Mouse (Mus musculus) heart, adult 8-10 months (tissue): Measurements from ENCODE around the gene Tssk1. TPM values are rescaled to one million over a fixed set of nuclear protein-coding genes. Genes with fewer than 3 reads are reported as not detected.

Experiments
- DNase-seq: peaks from one replicate; pipeline ENCODE4 v3.0.0; 2022; ENCODE audit warnings: low spot score
- total RNA-seq, 4 experiments: library from RNA; stranded (reverse); gene quantifications; 2 replicates each; pipeline ENCODE4 v1.2.4; 2022

Gene Tssk1
- total RNA-seq, 4 experiments from 2014 or later, result 0.17 to 0.33 (median 0.22) TPM; not detected in 1

GRCm38 (mm10) chr16:17943466-17943865, 49.4 kb downstream of the Tssk1 start:
- no peak for DNase-seq

GRCm38 (mm10) chr16:17945081-17945831, 51.2 kb downstream of the Tssk1 start:
- DNase-seq, result no peak

Other genes starting within 250 kb of the Tssk1 start
- under 1 TPM in 2 of 4 experiments, not detected in 2; 0.60 to 0.62 TPM for gene Ccdc74a, start 247.8 kb upstream of the Tssk1 start, total RNA-seq
- gene Med15, start 161.3 kb upstream of the Tssk1 start, total RNA-seq, result 10 to 100 TPM; 22.3 to 27.2 (median 23.0) TPM
- gene Klhl22, start 134.6 kb upstream of the Tssk1 start, total RNA-seq, result 10 to 100 TPM; 18.8 to 23.0 (median 19.4) TPM
- gene Scarf2, start 96.9 kb upstream of the Tssk1 start, total RNA-seq, result 1 to 10 TPM; 3.3 to 5.2 (median 4.4) TPM
- gene B830017H08Rik, start 61.1 kb upstream of the Tssk1 start, total RNA-seq, result not detected
- gene Car15, start 55.9 kb upstream of the Tssk1 start, total RNA-seq, result 1 to 10 TPM; 1.3 to 2.3 (median 1.9) TPM
- gene Gm20518, start 2.6 kb upstream of the Tssk1 start, total RNA-seq, result under 1 TPM; 0.13 to 0.65 (median 0.28) TPM
- 10 to 100 TPM; 44.4 to 51.8 (median 48.7) TPM for gene Dgcr2, start 4.3 kb downstream of the Tssk1 start, total RNA-seq
- under 1 TPM in 1 of 4 experiments, not detected in 3; 0.20 TPM for gene Tssk2, start 4.4 kb downstream of the Tssk1 start, total RNA-seq
- gene Ess2, start 17.1 kb downstream of the Tssk1 start, total RNA-seq, result 10 to 100 TPM in 1 of 4 experiments, 1 to 10 TPM in 3; 8.0 to 10.1 (median 9.6) TPM
- not detected for gene Gsc2, start 20.8 kb downstream of the Tssk1 start, total RNA-seq
- 1 to 10 TPM; 4.6 to 7.9 (median 7.2) TPM for gene Slc25a1, start 34.0 kb downstream of the Tssk1 start, total RNA-seq
- gene Vpreb2, start 86.2 kb downstream of the Tssk1 start, total RNA-seq, result not detected
- gene Dgcr6, start 158.6 kb downstream of the Tssk1 start, total RNA-seq, result 10 to 100 TPM; 40.3 to 52.7 (median 40.4) TPM
- gene Prodh, start 196.0 kb downstream of the Tssk1 start, total RNA-seq, result 10 to 100 TPM; 12.9 to 36.7 (median 16.9) TPM
- gene Rtn4r, start 233.4 kb downstream of the Tssk1 start, total RNA-seq, result 1 to 10 TPM; 2.8 to 4.7 (median 3.8) TPM